Mouse (Mus musculus) CH12.LX (cell line): ENCODE measurements at regions not wholly inside any gene's neighbourhood (a gene's known extent, or its start where the extent isn't known, plus 50 kb on each side); places are given as distances from the start of the nearest gene placed in this dataset.

ENCODE experiments used
- DNase-seq: peaks from one replicate; pipeline ENCODE4 v3.0.0-alpha.2; 2013; ENCODE audit errors: extremely low read depth
- H3K27ac ChIP-seq: 2 replicates; pipeline ENCODE4 v1.5.1; 2012; ENCODE audit warnings: low read depth, mild to moderate bottlenecking, control low read depth, moderate library complexity; ENCODE audit not compliant: insufficient read depth
- H3K27me3 ChIP-seq: replicated peaks from 2 replicates; pipeline ENCODE3; 2012; ENCODE audit warnings: inconsistent platforms
- H3K36me3 ChIP-seq, 2 experiments: replicated peaks in 1 of 2; 2 replicates each; pipeline versions ENCODE3 to v1.6.1; 2012; ENCODE audit warnings: inconsistent platforms in 1 of 2, low read length in 1 of 2, mild to moderate bottlenecking in 1 of 2, mixed read lengths in 1 of 2, moderate library complexity in 1 of 2; ENCODE audit not compliant: control insufficient read depth in 1 of 2, insufficient read depth in 1 of 2
- H3K4me1 ChIP-seq, 2 experiments: 2 replicates each; pipeline ENCODE4 v1.6.1; 2012; ENCODE audit warnings: inconsistent platforms in 1 of 2, moderate library complexity in 1 of 2; ENCODE audit not compliant: insufficient read depth in 2 of 2, control insufficient read depth in 1 of 2
- H3K4me2 ChIP-seq: 2 replicates; pipeline ENCODE4 v1.6.1; 2012; ENCODE audit warnings: low read depth, mild to moderate bottlenecking, control low read depth; ENCODE audit not compliant: poor library complexity, insufficient read depth, severe bottlenecking
- H3K4me3 ChIP-seq, 3 experiments: fragments of 150-350 bp in 1 of 3; sonication (generic) in 1 of 3; replicated peaks in 1 of 3; 2 replicates each; pipeline versions ENCODE3 to v1.5.1; 2011 to 2012; ENCODE audit warnings: low read depth in 2 of 3, low read length in 2 of 3, mild to moderate bottlenecking in 2 of 3, moderate library complexity in 2 of 3, control low read depth in 1 of 3, improper control_type of control experiment in 1 of 3, inconsistent platforms in 1 of 3, mixed read lengths in 1 of 3; ENCODE audit not compliant: poor library complexity in 1 of 3
- H3K79me2 ChIP-seq: replicated peaks from 2 replicates; pipeline ENCODE4 v1.6.1; 2012; ENCODE audit warnings: mild to moderate bottlenecking, moderate library complexity; ENCODE audit not compliant: control insufficient read depth, poor library complexity, insufficient read depth, severe bottlenecking; ENCODE audit errors: extremely low read depth
- H3K9ac ChIP-seq: 2 replicates; pipeline ENCODE4 v1.6.1; 2012; ENCODE audit warnings: low read depth, mild to moderate bottlenecking, control low read depth, moderate library complexity; ENCODE audit not compliant: insufficient read depth
- H3K9me3 ChIP-seq: replicated peaks from 2 replicates; pipeline ENCODE3; 2012; ENCODE audit warnings: low read length, inconsistent platforms, mixed read lengths
- CHD2 ChIP-seq: IDR thresholded peaks from 2 replicates; pipeline ENCODE4 v1.6.1; 2011; ENCODE audit warnings: low read length, improper control_type of control experiment
- CTCF ChIP-seq, 2 experiments: IDR thresholded peaks in 1 of 2; conservative IDR thresholded peaks in 1 of 2; 2 replicates each; pipeline ENCODE4 v1.5.1; 2011 to 2012; ENCODE audit warnings: low read depth in 2 of 2, low read length in 2 of 2, improper control_type of control experiment in 1 of 2, inconsistent platforms in 1 of 2, mild to moderate bottlenecking in 1 of 2, moderate library complexity in 1 of 2
- EP300 ChIP-seq: IDR thresholded peaks from 2 replicates; pipeline ENCODE4 v1.6.1; 2011; ENCODE audit warnings: low read length, improper control_type of control experiment
- ETS1 ChIP-seq: conservative IDR thresholded peaks from 2 replicates; pipeline ENCODE4 v1.6.1; 2012; ENCODE audit warnings: low read depth, mild to moderate bottlenecking, inconsistent platforms, low read length, improper control_type of control experiment, moderate library complexity
- GABPA ChIP-seq: IDR thresholded peaks from 2 replicates; pipeline ENCODE4 v1.6.1; 2012; ENCODE audit warnings: low read depth, low read length, improper control_type of control experiment, inconsistent platforms; ENCODE audit not compliant: insufficient replicate concordance
- IRF4 ChIP-seq: IDR thresholded peaks from 2 replicates; pipeline ENCODE4 v1.6.1; 2014; ENCODE audit warnings: low read depth, mild to moderate bottlenecking, inconsistent platforms, low read length, improper control_type of control experiment
- JUN ChIP-seq: IDR thresholded peaks from 2 replicates; pipeline ENCODE4 v1.6.1; 2011; ENCODE audit warnings: low read depth, mild to moderate bottlenecking, low read length, improper control_type of control experiment, moderate library complexity; ENCODE audit not compliant: insufficient read depth
- MEF2A ChIP-seq: IDR thresholded peaks from 2 replicates; pipeline ENCODE4 v1.6.1; 2014; ENCODE audit warnings: low read depth, mild to moderate bottlenecking, inconsistent platforms, low read length, improper control_type of control experiment, borderline replicate concordance
- MYC ChIP-seq: IDR thresholded peaks from 2 replicates; pipeline ENCODE4 v1.6.1; 2011; ENCODE audit warnings: low read depth, mild to moderate bottlenecking, improper control_type of control experiment, low read length
- NELFE ChIP-seq: IDR thresholded peaks from 2 replicates; pipeline ENCODE4 v1.6.1; 2011; ENCODE audit warnings: low read depth, low read length, improper control_type of control experiment
- NRF1 ChIP-seq: IDR thresholded peaks from 2 replicates; pipeline ENCODE4 v1.6.1; 2014; ENCODE audit warnings: low read depth, mild to moderate bottlenecking, inconsistent platforms, low read length, improper control_type of control experiment, moderate library complexity
- POLR2AphosphoS2 ChIP-seq: IDR thresholded peaks from 2 replicates; pipeline ENCODE4 v1.6.1; 2011; ENCODE audit warnings: low read depth, low read length, improper control_type of control experiment
- RAD21 ChIP-seq: IDR thresholded peaks from 2 replicates; pipeline ENCODE4 v1.6.1; 2011; ENCODE audit warnings: low read depth, mild to moderate bottlenecking, low read length, improper control_type of control experiment, moderate library complexity
- RCOR1 ChIP-seq: conservative IDR thresholded peaks from 2 replicates; pipeline ENCODE4 v1.6.1; 2012; ENCODE audit warnings: low read depth, mild to moderate bottlenecking, inconsistent platforms, low read length, improper control_type of control experiment
- SMC3 ChIP-seq: IDR thresholded peaks from 2 replicates; pipeline ENCODE4 v1.6.1; 2011; ENCODE audit warnings: low read depth, low read length, improper control_type of control experiment
- TBP ChIP-seq: conservative IDR thresholded peaks from 2 replicates; pipeline ENCODE4 v1.6.1; 2011; ENCODE audit warnings: low read depth, low read length, improper control_type of control experiment
- USF2 ChIP-seq: conservative IDR thresholded peaks from 2 replicates; pipeline ENCODE4 v1.6.1; 2011; ENCODE audit warnings: low read depth, low read length, improper control_type of control experiment
- ZMIZ1 ChIP-seq: IDR thresholded peaks from 2 replicates; pipeline ENCODE4 v1.6.1; 2012; ENCODE audit warnings: low read depth, mild to moderate bottlenecking, inconsistent platforms, low read length, improper control_type of control experiment
- dilution Hi-C: fragments of 300-500 bp; cut with MboI; formaldehyde crosslinking; loops from 2 replicates; pipeline ENCODE4 v1.14.3; 2020; ENCODE audit warnings: low sequenced_read_pairs; ENCODE audit not compliant: extremely low pct_unique_long_range_greater_than_20kb, extremely low pct_ligation_motif_present
- in situ Hi-C: fragments of 300-500 bp; cut with MboI; formaldehyde crosslinking; loops from 3 replicates; pipeline ENCODE4 v1.14.3; 2019; ENCODE audit warnings: low sequenced_read_pairs, low pct_ligation_motif_present, low pct_unique_long_range_greater_than_20kb, mixed read lengths

GRCm38 (mm10) chr7:73302501-73302900, 72.8 kb upstream of the Rgma start:
- Histone ChIP-seq H3K79me2 (no peaks in the 10 kb centered on the region), H3K27me3 (peaks cover 2% of the 10 kb centered on the region), H3K27ac (no peak overlapping the region), H3K9me3 (no peaks in the 10 kb centered on the region), H3K4me1 (no peaks in the 10 kb centered on the region), H3K4me2 (no peak overlapping the region), H3K4me3 (no peak overlapping the region), H3K9ac (no peak overlapping the region), H3K36me3 (no peaks in the 10 kb centered on the region)
- TF ChIP-seq JUN (no peak), IRF4 (no peak), RCOR1 (no peak), NELFE (no peak), EP300 (no peak), GABPA (no peak), MYC (no peak), TBP (no peak), ZMIZ1 (no peak), ETS1 (no peak), SMC3 (no peak), RAD21 (no peak), CTCF (conservative IDR thresholded peaks at IDR 0.05 in 1 of 2, IDR thresholded peaks at IDR 0.05 in 1 of 2; ENCODE audit: low read depth in 2 of 2, low read length in 2 of 2) (no peak)
- dilution Hi-C loops (no loop called here), in situ Hi-C loops (no loop called here)
- no peak for DNase-seq

DNA sequence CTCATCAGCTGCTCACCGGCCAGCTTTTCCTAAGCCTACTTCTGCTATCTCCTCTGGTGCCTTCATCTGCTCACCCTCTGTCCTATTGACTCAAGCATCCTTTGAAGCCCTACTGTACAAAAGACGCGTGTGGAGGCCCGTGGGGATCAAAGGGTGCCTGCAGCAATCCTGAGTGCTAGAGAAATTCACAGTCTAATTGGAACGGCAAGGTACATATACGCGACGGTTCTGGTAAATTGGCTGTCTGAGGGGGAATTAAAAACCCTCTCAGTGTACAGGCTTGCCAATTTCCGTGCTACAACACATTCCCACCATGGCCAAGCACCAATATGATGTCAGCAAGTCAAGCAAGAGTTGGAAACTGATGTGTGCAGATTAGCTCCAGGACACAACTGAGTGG, 71.5 kb upstream of the Rgma start:
- Histone ChIP-seq H3K9ac (no peak overlapping the region), H3K36me3 (no peaks in the 10 kb centered on the region), H3K4me1 (no peaks in the 10 kb centered on the region), H3K27ac (no peak overlapping the region), H3K27me3 (no peaks in the 10 kb centered on the region), H3K4me2 (no peak overlapping the region), H3K9me3 (no peaks in the 10 kb centered on the region), H3K4me3 (no peak overlapping the region), H3K79me2 (no peaks in the 10 kb centered on the region)
- no peak for DNase-seq
- no peak for TF ChIP-seq ZMIZ1
- no peak for TF ChIP-seq CHD2
- TF ChIP-seq USF2 = no peak
- no peak for TF ChIP-seq MEF2A
- TF ChIP-seq JUN = no peak
- no peak for TF ChIP-seq POLR2AphosphoS2
- no peak for TF ChIP-seq NRF1
- dilution Hi-C loops = no loop called here
- in situ Hi-C loops = no loop called here
